Mouse (Mus musculus) liver, postnatal 0 days (tissue): ENCODE measurements around the gene Pacrg.

Experiments
- CTCF ChIP-seq: sonication (generic); IDR thresholded peaks from 2 replicates; pipeline ENCODE4 v1.5.1; 2016; ENCODE audit warnings: antibody characterized with exemption, low read depth
- EP300 ChIP-seq: IDR thresholded peaks from 2 replicates; pipeline ENCODE4 v1.6.1; 2016; ENCODE audit warnings: antibody characterized with exemption, low read depth, mild to moderate bottlenecking

DNA sequence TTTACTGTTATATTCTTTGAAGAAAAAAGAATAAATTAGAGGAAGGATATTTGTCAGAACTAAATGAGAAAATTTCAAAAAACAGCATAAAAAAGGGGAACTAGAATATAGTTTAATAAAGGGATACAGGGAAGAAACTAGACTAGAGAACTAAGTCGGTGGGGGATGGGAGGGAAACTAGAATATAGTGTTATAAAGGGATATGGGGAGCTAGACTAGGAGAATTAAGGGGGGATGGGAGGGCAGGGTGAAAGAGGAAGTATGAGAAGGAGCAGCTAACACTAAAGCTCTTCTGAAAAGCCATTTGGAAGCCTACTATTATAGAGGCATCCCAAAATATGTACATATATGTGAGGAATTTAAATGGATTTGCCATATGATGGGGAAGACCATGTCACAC, 75.8 kb downstream of the Pacrg start:
- TF ChIP-seq CTCF (no peak), EP300 (no peak)
